Mouse (Mus musculus) monocyte, adult 5-6 weeks (primary cell): ENCODE data around the gene Wfdc13. TPM values are rescaled to one million over a fixed set of nuclear protein-coding genes. Genes with fewer than 3 reads are reported as not detected.

Source experiments
- ATAC-seq: fragments of 153-309, 156-312 bp; replicated peaks from 2 replicates; pipeline ENCODE4 v1.8.0; 2017; ENCODE audit warnings: mild to moderate bottlenecking; ENCODE audit not compliant: low TSS enrichment, insufficient number of reproducible peaks, severe bottlenecking, poor library complexity, low FRiP score
- total RNA-seq: library from RNA; stranded (forward); fragments of 200-1000, 200-491, 200-594 nt; gene quantifications from 3 replicates; pipeline ENCODE4 v1.2.3, GENCODE M21; 2017

Wfdc13 gene
- total RNA-seq: not detected in 3 replicates

DNA sequence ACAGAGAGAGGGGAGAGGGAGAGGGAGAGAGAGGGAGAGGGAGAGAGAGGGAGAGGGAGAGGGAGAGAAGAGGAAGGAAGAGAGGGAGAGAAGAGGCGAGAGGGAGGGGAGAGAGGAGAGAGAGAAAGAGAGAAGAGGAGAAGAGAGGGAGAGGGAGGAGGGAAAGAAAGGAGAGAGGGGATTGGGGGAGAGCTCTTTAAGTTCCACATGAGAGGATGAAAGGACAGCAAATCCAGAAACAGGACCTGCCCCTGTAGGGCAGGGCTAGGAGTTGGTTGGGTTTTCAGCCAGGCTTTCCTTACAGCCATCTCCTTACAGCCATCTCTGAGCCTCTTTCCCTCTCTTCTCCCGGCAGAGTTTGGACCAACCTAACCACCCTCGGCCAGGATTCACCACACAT is at the start of gene Wfdc13:
Wfdc13 (plus strand) TSS at position 301 of the 400 bp plus-strand sequence.
- ATAC-seq: no peak

DNA sequence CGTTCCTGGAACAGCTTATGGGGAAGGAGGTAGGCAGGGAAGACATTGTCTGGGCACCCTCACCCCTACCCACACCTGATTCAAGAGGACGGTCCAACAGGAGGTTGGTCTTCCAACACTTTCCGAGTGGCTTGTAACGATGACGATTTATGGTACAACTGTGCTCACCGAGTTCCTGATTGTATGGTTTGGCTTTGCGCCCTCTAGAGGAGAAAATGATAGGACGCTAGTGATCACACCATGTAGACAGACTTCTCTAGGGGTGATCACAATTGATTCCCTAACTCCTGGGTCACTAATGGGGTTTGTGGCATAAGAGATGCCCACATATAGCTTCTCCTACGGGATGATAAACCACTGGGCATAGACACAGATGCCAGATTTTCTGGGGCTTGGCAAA is 49.6 kb upstream of the Wfdc13 start:
- ATAC-seq: no peak

DNA sequence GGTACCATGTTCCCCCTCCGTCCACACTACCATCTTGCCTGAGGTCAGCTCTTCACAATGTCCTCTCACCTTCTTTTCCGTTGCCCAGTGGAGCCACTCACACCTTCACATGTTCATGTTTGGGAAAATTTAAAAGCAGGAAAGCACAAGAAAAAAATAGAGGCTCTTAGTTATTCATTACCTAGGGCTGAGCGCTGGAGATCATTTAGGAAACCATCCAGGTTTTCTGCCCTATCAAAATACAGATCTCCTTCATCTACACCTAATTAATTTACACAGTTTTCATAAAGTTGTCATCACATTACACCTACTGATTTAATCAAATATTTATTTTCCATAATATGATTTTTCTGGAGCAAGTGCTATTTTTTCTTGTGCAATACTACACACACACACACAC is 46.2 kb upstream of the Wfdc13 start, which contains the start of gene Wfdc16:
Wfdc16 (minus strand) TSS at position 101 of the 400 bp plus-strand sequence.
- ATAC-seq: no peak

DNA sequence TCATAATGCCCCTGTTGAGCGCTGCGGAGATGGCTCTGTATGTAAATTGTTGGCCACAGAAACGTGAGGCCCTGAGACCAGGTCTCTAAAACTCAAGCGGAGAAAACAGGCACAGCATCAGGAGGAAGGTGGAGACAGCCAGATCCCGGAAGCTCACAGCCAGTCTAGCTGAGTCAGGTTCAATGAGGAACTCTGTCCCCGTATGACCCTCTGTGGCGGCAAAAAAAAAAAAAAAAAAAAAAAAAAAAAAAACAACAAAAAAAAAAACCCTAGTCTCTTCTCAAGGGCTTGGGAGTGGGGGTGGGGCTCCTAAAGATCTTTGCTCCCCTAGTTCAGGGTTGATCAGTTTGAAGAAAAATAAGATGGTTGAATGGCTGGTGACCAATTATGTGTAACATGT is 43.8 kb upstream of the Wfdc13 start:
- peak; percentile 95 for ATAC-seq

DNA sequence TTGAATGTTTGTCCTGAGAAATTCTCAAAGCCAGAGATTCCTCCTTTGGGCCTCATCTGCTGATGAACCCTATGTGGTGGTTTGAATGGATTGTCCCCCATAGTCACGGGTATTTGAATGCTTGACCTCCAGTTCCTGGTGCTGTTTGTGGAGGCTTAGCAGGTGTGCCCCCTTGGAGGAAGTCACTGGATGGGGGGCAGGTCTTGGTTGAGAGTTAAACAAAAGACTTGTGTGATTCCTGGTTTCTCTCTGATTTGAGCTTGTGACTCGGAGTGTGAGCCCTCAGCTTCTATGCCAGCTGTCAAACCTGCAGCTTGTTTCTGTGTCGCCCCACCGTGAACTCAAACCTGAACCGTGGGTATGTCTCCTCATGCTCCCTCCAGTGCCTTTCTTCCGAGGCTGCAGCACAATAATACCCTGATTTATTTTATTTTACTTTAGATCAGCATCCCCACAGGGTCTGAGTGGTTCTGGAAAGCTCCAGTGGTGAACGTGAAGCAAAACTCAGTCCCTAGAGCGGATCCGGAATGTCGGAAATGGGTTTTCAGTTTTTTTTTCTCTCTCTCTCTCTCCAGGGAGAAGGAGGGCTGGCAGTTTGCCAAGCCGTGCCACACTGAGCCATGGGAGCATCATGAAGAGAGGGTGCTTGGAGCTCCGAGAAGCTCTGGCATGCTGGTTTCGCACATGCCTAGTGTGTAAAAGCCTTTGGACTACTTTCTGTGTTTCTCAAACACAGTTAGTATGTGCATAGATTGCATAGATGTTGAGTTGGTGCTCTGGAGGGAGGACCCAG is 42.8 kb upstream of the Wfdc13 start:
- ATAC-seq: no peak

DNA sequence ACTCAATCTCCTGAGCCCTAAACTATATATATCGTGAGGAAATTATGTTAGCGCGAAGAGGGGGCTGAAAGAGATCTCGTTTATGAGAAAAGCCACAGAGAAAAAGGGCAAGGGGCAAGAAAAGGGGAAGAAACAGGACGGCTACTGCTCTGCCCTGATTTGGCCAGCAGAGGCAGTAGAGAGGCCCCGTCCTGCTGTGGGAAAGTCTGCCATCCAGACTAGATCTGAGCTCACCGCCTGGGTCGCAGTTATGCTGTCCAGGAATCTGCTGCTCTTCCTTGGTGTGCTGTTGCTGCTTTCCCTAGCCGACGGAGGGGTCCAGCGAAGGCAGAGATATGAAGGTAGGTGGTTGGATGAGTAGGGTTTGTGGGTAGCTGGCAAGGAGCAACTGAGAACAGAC is 29.0 kb upstream of the Wfdc13 start, which contains the start of gene Wfdc10:
Wfdc10 (plus strand) TSS at position 189 of the 400 bp plus-strand sequence.
- peak; percentile 79 for ATAC-seq

DNA sequence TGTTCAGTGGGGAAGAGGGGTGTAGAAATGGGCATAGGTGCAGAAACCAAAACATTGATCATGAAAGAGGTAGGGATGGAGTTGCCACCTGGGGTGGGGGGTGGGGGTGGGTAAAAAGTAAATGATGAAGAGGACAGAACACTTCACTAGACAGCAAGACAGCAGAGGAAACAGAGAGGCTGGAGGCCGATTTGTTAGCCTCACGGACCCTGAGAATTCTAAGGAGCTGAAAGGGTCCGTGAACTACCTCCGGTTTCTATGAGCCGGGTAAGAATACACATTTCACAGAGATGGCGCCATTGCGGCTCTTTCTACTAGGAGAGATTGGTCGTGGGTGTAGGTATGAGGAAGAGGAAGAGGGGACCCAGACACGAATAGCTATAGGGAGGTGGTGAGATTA is 28.4 kb upstream of the Wfdc13 start, which contains the start of gene Wfdc9:
Wfdc9 (minus strand) TSS at position 101 of the 400 bp plus-strand sequence.
- ATAC-seq: no peak

DNA sequence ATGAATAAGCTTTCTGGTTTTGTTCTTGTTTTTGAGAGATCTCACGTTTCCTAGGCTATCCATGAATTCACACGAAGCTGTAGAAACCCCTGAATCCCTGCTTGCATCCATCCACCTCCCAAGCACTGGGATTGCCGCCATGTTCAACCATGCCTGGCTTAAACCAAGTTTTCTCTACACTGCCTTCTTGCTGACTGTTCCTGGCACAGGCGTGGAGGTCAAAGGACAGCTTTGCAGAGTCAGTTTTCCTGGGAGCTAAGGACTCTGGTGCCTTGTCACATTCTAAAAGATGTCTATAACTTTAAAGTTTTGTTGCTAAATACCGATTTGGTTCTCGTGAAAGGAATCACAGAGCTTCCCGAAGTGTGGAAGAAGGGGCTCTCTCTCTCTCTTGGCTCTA is 20.1 kb upstream of the Wfdc13 start:
- no peak for ATAC-seq

DNA sequence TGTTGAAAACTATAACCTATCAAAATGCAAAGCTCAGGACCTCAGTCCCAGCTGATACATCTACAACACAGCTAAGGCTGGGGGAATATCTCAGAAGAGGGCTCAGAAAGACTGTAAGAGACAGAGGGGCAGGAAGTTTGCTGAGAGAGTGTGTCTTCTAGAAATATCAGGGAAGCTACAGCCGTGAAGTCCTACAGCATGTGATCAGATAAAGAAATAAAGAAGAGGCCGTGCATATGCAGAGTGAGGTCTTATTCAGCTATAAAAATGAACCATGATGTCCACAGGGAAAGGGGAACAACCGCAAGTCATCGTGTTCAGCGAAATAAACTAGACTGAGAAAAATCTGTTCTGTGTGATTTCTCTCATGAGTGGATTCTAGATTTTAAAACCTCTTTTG is 14.6 kb upstream of the Wfdc13 start:
- no peak for ATAC-seq

DNA sequence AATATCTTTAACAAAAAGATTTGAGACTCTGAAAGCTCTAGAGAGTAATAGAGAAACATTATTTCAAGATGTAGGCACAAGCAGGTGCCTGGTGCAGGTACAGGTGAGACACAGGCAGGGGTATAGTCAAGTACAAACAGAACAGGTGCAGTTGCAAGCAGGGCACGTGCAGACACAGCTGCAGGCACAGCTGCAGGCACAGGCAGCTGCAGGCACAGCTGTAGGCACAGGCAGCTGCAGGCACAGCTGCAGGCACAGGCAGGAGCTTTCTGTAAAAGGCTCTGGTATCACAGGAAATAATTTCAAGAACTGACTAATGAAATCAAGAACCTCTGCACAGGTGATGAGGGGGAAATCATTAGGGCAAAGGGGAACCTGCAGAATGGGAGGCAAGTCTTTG is 14.0 kb upstream of the Wfdc13 start:
- ATAC-seq: no peak

DNA sequence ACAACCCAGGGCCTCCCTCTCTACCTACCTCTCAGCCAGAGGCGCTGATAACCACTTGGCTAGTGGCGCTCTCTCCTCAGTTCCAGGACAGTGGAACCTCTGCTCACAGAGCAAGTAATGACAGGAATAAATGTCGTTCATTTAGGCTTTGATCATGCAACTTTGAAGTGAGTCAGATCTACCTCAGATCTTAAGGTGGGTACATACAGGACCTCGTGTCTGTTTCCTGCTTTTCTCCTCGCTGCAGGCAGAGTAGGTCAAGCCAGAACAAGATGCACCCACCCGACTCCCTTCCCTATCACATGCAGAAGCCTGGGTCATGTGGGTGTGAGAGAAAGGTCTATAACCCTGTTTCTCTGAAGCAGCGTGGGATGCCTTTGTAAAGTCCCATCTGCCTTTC is 10.9 kb upstream of the Wfdc13 start, which contains the start of gene Wfdc11:
Wfdc11 (minus strand) TSS at position 101 of the 400 bp plus-strand sequence.
- ATAC-seq: no peak

DNA sequence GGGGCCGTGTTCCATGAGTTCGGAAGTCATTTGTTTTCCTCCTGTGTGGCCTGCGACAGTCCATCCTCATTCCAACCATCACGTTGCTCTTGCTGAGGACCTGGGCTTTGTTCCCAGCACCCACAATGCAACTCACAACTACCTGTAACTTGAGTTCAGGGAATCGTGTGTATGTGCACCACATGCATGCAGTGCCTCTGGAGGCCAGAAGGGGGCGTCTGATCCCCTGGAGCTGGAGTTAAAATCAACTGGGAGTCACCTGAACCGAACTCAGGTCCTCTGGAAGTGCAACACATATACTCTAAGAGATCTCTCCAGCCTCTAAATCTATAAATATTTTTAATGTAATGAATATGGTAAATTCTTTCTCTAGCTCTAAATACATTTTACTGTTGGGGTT is 8.8 kb upstream of the Wfdc13 start:
- ATAC-seq: no peak

DNA sequence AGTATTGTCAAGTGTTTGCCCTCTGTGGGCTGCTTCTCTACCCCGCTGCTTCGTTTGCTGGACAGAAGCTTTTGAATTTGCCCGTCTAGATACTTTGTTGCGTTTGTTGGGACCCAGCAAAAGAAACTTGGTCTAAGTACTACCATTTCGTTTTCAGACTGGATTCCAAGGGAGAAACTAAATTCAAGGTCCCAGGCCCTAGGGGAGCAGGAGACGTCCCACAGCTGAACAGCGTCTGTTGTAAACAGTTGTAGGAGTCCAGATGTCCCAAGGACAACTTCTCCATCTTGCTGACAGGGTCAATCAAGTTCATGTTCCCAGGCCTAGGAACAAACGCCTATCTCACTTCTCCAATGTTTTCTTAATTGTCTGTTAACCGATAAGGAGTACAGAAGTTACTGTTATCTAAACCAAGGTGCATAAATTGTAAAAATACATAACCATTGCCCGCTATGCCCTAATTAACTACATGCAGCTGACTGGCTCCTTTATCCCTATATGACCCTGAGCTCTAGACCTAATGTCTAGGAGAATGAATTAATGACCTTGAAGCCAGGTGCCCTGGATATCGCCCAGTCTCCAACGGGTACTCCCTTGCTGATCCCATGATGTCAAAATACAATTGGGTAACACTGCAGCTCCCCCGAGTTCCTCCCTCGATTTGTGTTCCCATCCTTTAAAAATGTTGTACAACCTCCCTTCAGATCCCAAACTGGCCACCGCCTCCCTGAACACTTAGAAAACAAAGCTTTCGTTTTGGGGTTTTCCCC is 7.8 kb upstream of the Wfdc13 start:
- no peak for ATAC-seq

DNA sequence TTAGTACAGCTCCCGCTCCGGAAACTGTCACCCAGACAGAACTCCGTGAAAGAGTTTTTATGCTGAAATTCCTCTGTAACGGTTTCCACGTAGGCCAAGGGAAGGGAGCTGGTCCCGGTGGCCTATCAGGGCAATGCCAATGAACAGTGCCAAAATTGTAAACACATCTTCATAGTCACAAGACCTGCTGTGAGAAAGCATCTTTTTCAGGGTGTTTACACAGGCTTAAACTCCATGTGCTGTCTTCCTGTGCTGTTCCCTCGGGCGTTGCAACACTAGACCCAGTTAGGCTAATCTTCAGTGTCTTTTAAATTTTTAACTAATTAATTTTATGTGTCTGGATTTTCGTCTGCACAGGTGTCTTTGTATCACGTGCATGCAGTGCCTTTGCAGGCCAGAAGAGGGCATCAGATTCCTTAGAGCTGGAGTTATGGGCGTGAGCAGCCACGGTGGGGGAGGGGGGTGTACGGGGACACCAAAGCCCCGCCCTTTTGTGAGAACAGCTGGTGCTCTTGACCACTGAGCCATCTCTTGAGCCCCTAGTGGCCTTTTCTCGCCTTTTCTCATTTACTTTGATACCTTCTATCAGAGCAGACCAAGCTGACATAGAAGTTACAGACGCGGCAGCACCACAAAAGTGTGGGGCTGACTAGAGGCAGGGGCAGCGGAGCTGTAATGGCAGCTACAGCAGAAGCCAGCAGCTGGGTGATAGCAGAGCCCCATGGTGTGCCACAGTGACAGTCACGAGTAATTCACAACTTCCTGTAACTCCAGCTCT is 5.9 kb upstream of the Wfdc13 start:
- ATAC-seq: peak; percentile 68; the same call in 1 of the 2 replicates

DNA sequence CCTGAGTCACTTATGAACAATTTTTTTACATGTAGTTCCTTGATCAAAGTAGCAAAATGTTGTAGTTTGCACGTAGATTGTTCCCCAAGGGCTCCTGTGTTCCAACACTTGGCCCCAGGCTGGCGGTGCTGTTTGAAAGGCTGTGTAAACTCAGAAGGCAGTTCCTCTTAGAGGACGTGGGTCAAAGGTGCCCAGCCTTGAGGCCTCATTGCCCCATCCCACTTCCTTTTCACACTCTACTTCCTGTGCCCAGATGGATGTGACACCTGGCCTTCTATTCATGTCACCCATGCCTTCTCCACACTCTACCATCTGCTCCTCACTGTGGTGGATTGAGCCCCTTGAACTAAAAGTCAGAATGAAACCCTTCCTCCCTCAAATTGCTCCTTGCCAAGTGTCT is 5.0 kb upstream of the Wfdc13 start:
- 0 out of 2 replicates have a peak, but pooled peaks have one; percentile 31 for ATAC-seq

DNA sequence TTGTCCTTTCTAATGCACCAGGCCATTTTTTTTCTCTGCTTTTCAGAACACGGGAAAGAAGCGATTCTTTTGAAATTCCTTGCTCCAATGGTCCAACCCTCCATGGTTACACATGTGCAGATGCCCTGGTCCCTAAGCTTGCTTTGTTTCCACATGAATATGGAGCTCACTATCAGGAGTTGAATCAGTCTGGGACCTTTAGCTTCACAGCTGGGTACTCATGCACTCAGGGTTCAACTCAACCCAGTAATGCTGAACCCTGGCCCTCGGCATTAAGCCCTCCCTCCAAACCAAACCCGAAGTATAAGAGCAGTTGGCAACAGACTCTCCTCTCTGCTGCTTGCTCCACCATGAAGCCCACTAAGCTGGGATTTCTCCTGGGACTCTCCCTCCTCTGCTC is 13.3 kb downstream of the Wfdc13 start, which contains the start of gene Spint4:
Spint4 (plus strand) TSS at position 301 of the 400 bp plus-strand sequence.
- ATAC-seq: no peak

DNA sequence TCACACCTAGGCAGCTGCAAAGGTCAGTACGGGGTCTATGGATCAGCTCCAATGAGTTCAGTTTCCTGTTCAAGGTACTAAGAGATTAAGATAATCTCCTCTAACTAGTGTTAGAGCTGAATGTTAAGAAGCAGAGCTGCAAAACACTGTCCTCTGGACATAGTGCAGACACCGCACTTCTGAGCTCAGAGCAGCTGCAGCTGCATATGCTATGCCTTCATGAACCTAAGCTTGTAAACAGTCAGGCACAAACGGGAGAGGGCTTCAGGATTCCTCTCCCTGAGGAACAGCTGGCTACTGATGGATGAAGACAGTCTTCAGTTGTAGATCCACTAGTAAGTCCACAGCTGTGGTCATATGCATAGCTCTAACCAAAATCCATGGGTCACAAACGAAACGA is 16.1 kb downstream of the Wfdc13 start:
- no peak for ATAC-seq

DNA sequence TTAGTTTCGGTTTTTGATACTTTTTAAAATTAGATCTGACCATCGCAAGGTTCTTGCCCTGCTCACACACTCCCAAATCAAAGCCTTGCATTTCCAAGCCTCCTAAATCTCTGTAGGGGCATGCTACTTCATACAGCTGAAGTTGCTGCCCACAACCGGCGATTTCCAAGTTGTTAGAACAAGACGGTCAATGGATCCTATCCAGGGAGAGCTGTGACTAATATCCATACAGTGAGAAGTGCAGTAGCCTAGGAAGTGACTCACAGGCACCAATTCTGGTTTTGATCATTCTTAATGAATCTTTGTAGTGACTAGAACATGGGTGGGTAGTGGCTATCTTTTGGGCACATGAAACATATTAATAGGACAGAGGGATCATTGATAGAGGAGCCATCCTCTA is 16.9 kb downstream of the Wfdc13 start:
- no peak for ATAC-seq

DNA sequence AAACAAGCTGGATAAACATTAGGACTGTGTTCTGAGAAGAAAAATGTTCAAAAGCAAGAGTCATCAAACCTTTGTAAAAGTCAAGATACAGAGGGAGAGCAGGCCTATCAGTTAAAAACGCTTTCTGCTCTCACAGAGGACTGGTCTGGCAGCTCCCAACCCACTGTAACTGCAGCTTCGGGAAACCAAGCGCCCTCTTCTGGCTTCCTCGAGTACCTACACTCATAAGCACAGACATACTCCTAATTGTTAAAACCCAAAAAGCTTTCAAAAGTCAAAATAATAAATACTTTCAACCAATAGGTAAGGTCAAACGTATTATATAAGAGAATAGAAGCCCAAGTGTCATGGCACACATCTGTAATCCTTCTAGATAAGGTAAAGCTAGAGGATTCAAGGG is 19.3 kb downstream of the Wfdc13 start:
- ATAC-seq: no peak
